Mouse (Mus musculus): Measurements from ENCODE around the gene Adamtsl4.

The Adamtsl4 gene

DNA sequence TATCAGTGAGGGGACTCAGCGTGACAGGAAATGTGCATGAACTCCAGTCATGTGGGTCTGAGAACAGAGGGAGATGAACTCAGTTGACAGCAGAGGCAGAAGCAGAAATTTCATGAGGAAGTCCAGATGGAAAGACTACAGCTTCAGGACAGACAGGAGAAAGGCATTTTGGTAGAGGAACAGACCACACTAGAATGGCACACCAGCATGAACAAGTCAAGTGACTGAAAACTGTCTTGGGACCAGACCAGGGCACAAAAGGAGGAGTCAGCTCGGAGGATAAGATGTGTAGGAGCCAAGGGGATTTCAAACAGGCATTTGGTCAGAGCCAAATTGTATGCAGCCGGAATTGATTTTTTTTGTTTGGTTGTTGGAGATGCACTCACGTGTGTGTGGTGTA, 52.1 kb downstream of the Adamtsl4 start:
- DNase-seq (ENCODE audit: low read depth, low spot score): no peak

DNA sequence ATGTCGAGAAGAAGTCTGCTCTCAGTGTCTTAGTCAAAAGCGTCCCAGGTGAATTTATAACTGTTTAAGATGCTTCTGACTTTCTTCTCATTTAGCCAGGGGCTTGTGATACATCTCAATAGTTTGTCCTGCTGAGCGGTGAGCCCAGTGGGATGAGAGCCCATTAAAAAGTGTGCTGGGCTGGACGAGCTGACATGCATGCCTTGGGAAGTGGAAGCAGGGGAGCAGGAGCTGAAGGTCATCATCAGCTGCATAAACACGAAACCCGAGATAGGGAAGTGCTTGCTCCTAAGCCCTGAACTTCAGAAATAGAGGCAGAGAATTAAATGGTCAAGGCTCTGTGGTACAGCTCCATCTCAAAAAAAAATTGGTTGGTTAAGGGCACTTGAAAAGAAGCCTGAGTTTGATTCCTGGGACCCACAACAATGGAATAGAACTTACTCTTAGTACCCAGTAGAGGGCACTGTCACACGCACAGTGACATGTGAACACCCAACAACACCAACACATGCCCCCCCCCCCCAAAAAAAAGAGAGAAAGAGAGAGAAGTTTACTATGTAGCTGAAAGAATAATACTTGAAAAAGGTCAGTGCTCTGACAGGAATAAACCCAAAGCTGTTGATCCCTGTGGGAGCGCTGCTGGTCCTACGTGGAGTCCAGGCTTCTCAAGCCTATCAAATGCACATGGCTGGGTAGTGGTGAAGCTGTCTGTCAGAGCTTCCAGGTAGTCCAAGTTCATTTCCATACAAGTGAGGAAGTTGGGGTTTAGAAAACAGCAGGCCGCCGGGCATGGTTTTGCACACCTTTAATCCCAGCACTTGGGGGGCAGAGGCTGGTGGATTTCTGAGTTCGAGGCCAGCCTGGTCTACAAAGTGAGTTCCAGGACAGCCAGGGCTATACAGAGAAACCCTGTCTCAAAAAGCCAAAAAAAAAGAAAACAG, 54.8 kb downstream of the Adamtsl4 start:
- peak; percentile 45 for DNase-seq (ENCODE audit: low read depth, low spot score)

DNA sequence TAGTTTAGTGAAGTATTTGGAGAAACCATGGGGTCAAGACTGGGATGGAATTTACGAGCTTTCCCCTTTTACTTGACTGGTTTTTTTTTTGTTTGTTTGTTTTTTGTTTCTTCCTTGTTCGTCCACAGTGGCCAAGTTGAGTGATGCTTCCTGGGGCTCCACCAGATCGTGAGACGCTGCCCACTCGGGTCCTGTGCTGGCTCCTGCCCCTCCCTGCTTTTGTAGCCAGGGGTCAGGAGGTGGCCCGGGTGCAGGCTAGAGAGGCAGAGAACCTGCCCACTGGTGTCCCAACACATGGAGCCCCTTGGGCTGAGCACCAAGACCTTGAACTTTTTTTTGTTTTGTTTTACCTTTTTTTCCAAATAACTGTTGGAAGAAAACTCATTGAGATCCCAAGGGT, 56.4 kb downstream of the Adamtsl4 start:
- no peak for DNase-seq (ENCODE audit: low read depth, low spot score)

DNA sequence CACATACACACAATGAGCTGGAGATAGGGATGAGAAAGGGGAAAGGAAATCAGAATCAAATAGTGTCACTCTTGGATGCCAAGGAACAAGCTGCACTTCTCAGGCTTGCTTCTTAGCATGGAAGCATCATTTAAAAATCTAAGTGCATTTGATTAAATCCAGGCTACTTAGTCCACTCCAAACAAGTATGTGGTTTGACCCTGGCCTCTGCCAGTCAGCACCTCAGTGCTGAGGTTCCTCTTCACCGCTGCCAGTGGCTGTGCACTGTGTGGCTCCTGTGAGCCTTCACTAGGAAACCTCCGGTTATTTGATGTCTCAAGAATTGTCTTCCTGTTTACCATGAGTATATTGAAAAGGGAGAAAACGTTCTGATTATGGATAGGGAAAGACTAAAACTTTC, 56.9 kb downstream of the Adamtsl4 start:
- no peak for DNase-seq (ENCODE audit: low read depth, low spot score)

DNA sequence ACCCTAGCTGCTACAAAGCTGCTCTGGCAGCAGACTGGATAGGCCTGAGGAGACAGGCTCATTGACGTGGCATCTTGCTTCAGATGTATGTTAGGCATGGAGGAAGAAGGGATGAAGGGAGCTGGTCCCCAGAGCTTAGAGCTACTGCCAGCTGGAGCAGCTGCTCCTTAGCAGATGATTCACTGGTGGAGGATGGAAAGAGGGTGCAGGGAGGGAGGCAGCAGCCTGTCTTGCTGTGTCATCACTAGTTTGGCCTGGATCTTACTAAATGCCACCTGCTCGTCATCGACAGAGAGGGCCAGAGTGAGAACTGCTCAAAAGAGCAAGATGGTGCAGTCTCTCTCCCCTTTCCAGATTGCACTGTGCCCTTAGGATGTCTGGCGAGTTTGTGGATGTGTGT, 58.0 kb downstream of the Adamtsl4 start:
- DNase-seq (ENCODE audit: low read depth, low spot score): no peak

DNA sequence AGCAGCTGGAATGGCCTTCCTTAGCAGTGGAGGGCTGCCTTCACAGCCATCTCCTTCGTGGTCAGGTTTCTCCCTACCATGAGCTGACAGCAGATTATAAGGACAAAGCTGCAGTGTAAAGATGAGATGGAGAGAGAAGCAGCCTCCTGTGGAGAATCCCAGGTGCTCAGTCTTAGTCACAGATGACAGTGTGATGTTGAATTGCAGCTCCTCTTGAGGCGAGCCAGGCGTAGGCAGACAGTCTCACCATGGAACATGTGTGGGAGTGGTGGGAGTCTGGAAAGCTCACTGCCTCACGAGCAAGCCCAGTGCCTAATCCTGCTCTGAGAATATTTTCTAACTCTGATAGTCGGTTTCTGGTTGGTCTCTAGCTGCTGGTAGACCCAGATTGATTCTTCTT, 60.0 kb downstream of the Adamtsl4 start:
- no peak for DNase-seq (ENCODE audit: low read depth, low spot score)
